Mouse (Mus musculus) megakaryocyte, embryonic 14.5 days (primary cell): ENCODE measurements around the gene Tex35.

Source experiments
- FLI1 ChIP-seq: IDR thresholded peaks from 2 replicates; pipeline ENCODE4 v1.6.1; 2012; ENCODE audit warnings: low read length, inconsistent platforms, mixed read lengths
- GATA1 ChIP-seq: IDR thresholded peaks from 3 replicates; pipeline ENCODE4 v1.6.1; 2012; ENCODE audit warnings: mixed read lengths, low read length, inconsistent platforms, borderline replicate concordance

GRCm38 (mm10) chr1:157117440-157117839, 9.0 kb upstream of the Tex35 start:
- TF ChIP-seq GATA1, result no peak
- TF ChIP-seq FLI1, result no peak
